Comparison of ENCODE assay signal across 17 mouse cellular contexts in genomic region chrX:96225474-96225873, GRCm38 (mm10).
"Had no signal": no experiment of that assay in that cellular context is flagged by ENCODE, and none has a peak within 500 bp of the region (broad histone marks: within the 10 kb centered on the region; RNA-seq: fewer than 3 reads in every experiment).

No protein-coding gene starts in this region.

- H3K36me3 ChIP-seq: liver, embryonic 15.5 days; lung, embryonic 15.5 days; midbrain, embryonic 10.5 days; midbrain, embryonic 12.5 days; neural tube, embryonic 12.5 days; stomach, embryonic 15.5 days had no signal

- H3K4me1 ChIP-seq: liver, embryonic 15.5 days; lung, embryonic 15.5 days; midbrain, embryonic 10.5 days; midbrain, embryonic 12.5 days; neural tube, embryonic 12.5 days; stomach, embryonic 15.5 days had no signal

- H3K9ac ChIP-seq: liver, embryonic 15.5 days; liver, postnatal 0 days; lung, embryonic 15.5 days; midbrain, embryonic 12.5 days; neural tube, embryonic 12.5 days; stomach, embryonic 15.5 days had no signal

- H3K4me3 ChIP-seq: liver, embryonic 15.5 days; lung, embryonic 15.5 days; midbrain, embryonic 10.5 days; midbrain, embryonic 12.5 days; neural tube, embryonic 12.5 days; stomach, embryonic 15.5 days had no signal

- H3K27me3 ChIP-seq: liver, embryonic 15.5 days; lung, embryonic 15.5 days; midbrain, embryonic 12.5 days; neural tube, embryonic 12.5 days; stomach, embryonic 15.5 days had no signal

- ATAC-seq: liver, postnatal 0 days; lung, postnatal 0 days had no signal

- H3K27ac ChIP-seq: liver, embryonic 15.5 days; lung, embryonic 15.5 days; midbrain, embryonic 10.5 days; midbrain, embryonic 12.5 days; neural tube, embryonic 12.5 days; stomach, embryonic 15.5 days; stomach, postnatal 0 days had no signal

- H3K9me3 ChIP-seq: liver, embryonic 15.5 days; lung, embryonic 15.5 days; midbrain, embryonic 10.5 days; midbrain, embryonic 12.5 days; neural tube, embryonic 12.5 days; stomach, embryonic 15.5 days had no signal

- DNase-seq: liver, postnatal 0 days; lung, adult 2 months; lung, postnatal 14 days; lung, postnatal 36 days; midbrain, embryonic 14.5 days; right cerebral cortex, postnatal 14 days; thymus, adult 2 months; thymus, postnatal 25 days; thymus, postnatal 4 days had no signal

- H3K4me2 ChIP-seq: liver, embryonic 15.5 days; lung, embryonic 15.5 days; midbrain, embryonic 12.5 days; neural tube, embryonic 12.5 days; stomach, embryonic 15.5 days had no signal
